Mouse (Mus musculus): ENCODE data around the gene Mettl21a. TPM values are rescaled to one million over a fixed set of nuclear protein-coding genes. Genes with fewer than 3 reads are reported as not detected.

Mettl21a gene
- polyA plus RNA-seq, 1 experiment from 2014 or later: 20.5 TPM

Other genes with a start within 250 kb of the Mettl21a start
- gene Creb1, start 84.6 kb downstream of the Mettl21a start, polyA plus RNA-seq (2015; fragmentation: Nextera tagmentation; extraction: Ambion mirVana): 46.1 and 48.4 TPM in 2 replicates
- 4.0 and 4.6 TPM in 2 replicates for gene Ccnyl1, start 73.2 kb upstream of the Mettl21a start, polyA plus RNA-seq (2015; fragmentation: Nextera tagmentation; extraction: Ambion mirVana)
- 0.55 and 0.87 TPM in 2 replicates for gene Fzd5, start 120.5 kb upstream of the Mettl21a start, polyA plus RNA-seq (2015; fragmentation: Nextera tagmentation; extraction: Ambion mirVana)

All from forebrain, embryonic 15.5 days (tissue).